Mouse (Mus musculus) intestine, embryonic 16.5 days (tissue): ENCODE measurements around the gene Cyb5d1. TPM values are rescaled to one million over a fixed set of nuclear protein-coding genes. Genes with fewer than 3 reads are reported as not detected.

ENCODE experiments used
- ATAC-seq: fragments of 200-750 bp; cut with Nextera tagmentation; 2 replicates; pipeline ENCODE4 v1.8.0; 2017; ENCODE audit warnings: moderate TSS enrichment, moderate library complexity
- H3K27ac ChIP-seq: fragments of 300-500 bp; sonication (generic); 2 replicates; pipeline ENCODE4 v1.5.1; 2014; ENCODE audit warnings: mild to moderate bottlenecking, low read length
- H3K27me3 ChIP-seq: fragments of 300-500 bp; sonication (generic); replicated peaks from 2 replicates; pipeline ENCODE4 v1.6.1; 2014; ENCODE audit warnings: low read length, control low read depth, mixed read lengths; ENCODE audit not compliant: control insufficient read depth, insufficient read depth
- H3K36me3 ChIP-seq: fragments of 300-500 bp; sonication (generic); 2 replicates; pipeline ENCODE4 v1.6.1; 2014; ENCODE audit warnings: low read length, control low read depth; ENCODE audit not compliant: control insufficient read depth, insufficient read depth
- H3K4me1 ChIP-seq: fragments of 300-500 bp; sonication (generic); 2 replicates; pipeline ENCODE4 v1.6.1; 2014; ENCODE audit warnings: low read length, control low read depth, mixed read lengths; ENCODE audit not compliant: control insufficient read depth, insufficient read depth
- H3K4me2 ChIP-seq: fragments of 300-500 bp; sonication (generic); 2 replicates; pipeline ENCODE4 v1.6.1; 2014; ENCODE audit warnings: low read depth, low read length, control low read depth
- H3K4me3 ChIP-seq: fragments of 300-500 bp; sonication (generic); 2 replicates; pipeline ENCODE4 v1.5.1; 2014; ENCODE audit warnings: mild to moderate bottlenecking, low read length
- H3K9ac ChIP-seq: fragments of 300-500 bp; sonication (generic); 2 replicates; pipeline ENCODE4 v1.6.1; 2014; ENCODE audit warnings: low read depth, low read length
- H3K9me3 ChIP-seq: fragments of 300-500 bp; sonication (generic); 2 replicates; pipeline ENCODE4 v1.6.1; 2016; ENCODE audit warnings: low read length, control low read depth; ENCODE audit not compliant: control insufficient read depth
- WGBS: fragments of 180-500 bp; shearing (Covaris S2); extraction: QIAGEN DNeasy Blood & Tissue Kit; methylation state at CpG from one replicate; pipeline ENCODE4 v1.1.7; 2014; 5-methylcytosine and 5-hydroxymethylcytosine counted together
- polyA plus RNA-seq: library from polyadenylated mRNA; unstranded; fragments of >200 nt; fragmentation: Nextera tagmentation; extraction: Ambion mirVana; gene quantifications from 2 replicates; pipeline ENCODE4 v1.2.1, GENCODE M21; 2015

Gene Cyb5d1
- polyA plus RNA-seq, 1 experiment from 2014 or later = 24.0 TPM

DNA sequence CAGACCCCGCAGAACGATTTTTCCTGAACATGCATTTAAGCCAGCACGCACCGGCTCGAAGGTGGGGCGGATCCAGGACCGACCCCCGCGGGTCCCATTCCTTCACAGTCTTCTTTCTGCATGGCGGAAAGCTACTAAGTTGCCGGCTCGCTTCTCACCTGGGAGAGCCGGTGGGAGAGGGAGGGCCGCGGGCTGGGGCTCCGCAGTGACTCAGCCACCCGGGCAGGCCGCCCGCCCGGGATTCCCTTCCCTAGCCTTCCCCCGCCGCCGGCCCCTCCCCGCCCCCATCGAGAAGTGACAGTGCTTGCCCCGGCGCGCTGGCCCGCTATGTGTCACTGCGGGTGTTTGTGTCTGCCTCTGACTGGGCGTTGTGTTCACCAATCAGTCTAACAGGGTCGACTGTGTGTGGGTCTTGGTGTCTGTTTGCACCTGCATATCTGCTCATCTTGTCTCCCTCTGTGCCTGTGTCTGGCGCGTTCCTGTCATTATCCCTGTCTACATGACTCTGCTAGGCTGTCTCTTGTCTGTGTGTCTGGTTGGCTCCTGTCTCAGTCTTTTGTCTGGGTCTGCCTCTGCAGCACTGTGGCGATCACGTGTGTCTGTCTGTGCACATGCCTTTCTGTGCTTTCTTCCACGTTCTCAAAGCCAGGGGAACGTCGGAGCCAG, 16.2 kb upstream of the Cyb5d1 start:
- Histone ChIP-seq H3K9ac (peak overlapping the region; percentile 89), H3K27ac (peak overlapping the region; percentile 99), H3K4me2 (peak overlapping the region; percentile 87), H3K27me3 (no peaks in the 10 kb centered on the region), H3K9me3 (no peaks in the 10 kb centered on the region), H3K36me3 (peaks cover 9% of the 10 kb centered on the region; the same call in 1 of the 2 replicates), H3K4me3 (peak overlapping the region; percentile 81), H3K4me1 (peaks cover 56% of the 10 kb centered on the region)
- ATAC-seq = peak; percentile 12
- WGBS = under 1% methylated on average over 39 of the region's 39 CpGs

DNA sequence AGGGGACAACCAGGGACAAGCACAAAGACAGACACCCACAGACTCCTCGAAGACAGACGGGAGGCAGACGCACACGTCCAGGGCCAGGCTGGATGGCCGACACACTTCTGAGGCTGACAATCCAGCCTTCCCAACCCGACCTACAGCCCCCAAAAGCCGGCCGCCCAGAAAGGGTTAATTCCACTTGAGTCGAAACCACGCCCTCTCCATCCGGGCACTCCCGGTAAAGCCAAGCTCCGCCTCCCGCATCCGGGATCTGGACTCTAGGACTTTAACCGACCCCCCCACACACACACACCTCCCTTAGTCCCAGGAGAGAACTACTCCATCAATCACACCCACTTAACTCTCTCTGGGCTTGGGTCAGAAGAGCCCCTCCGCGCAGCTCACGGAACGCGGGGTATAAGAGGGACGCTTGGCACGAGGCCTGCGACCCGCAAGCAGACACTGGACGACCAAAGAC, 15.7 kb upstream of the Cyb5d1 start:
- H3K27ac ChIP-seq = peak overlapping the region; percentile 99
- under 1% methylated on average over 26 of the region's 26 CpGs for WGBS
- peaks cover 52% of the 10 kb centered on the region for H3K4me1 ChIP-seq

DNA sequence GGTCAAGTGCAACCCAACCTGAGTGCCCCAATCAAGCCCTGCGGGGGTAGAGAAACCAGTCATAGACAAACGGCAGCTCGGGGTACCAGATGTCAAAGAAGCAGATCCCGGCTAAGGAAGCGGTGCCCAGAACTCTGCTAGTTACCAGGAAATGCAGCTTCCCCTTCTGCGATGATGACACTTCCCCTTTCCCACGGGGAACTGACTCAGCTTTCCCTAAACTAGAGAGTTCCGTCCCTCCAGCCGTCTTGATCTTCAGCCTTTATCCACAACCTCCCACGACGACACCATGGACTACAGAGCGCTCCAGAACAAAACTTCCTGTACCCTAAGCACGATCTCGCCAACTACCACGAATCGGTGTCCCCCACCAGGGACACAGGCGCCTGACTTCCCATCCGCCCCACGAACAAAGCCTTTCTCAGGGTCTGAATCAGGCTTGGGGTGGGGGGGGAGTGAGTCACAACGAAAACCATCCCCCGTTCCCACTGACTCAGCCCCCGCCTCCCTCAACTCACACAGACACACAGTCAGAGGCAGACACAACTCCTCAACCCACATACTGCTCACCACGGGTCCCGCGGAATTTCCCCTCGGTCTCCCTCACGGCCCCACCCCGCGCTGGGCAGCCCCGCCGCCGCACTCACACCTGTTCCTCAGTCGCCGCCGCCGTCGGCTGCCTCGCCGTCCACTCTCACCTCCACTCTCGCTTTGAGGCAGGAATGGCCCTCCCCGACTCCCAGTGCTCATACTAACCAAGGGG, 15.1 kb upstream of the Cyb5d1 start:
- H3K36me3 ChIP-seq = peaks cover 20% of the 10 kb centered on the region
- peak overlapping the region; percentile 99 for H3K27ac ChIP-seq
- no peaks in the 10 kb centered on the region for H3K27me3 ChIP-seq
- ATAC-seq = no peak; the same call in none of the 2 replicates
- peak overlapping the region; percentile 87 for H3K4me2 ChIP-seq
- under 1% methylated on average over 41 of the region's 41 CpGs for WGBS
- H3K4me1 ChIP-seq = peaks cover 52% of the 10 kb centered on the region
- H3K4me3 ChIP-seq = peak overlapping the region; percentile 81
- no peaks in the 10 kb centered on the region for H3K9me3 ChIP-seq
- H3K9ac ChIP-seq = peak overlapping the region; percentile 89

More for the DNA sequence above, 15.7 kb upstream of the Cyb5d1 start:
- Histone ChIP-seq H3K9me3 (no peaks in the 10 kb centered on the region), H3K27me3 (no peaks in the 10 kb centered on the region), H3K9ac (peak overlapping the region; percentile 89), H3K36me3 (peaks cover 14% of the 10 kb centered on the region), H3K4me3 (peak overlapping the region; percentile 81), H3K4me2 (peak overlapping the region; percentile 87)
- peak; percentile 52 for ATAC-seq

DNA sequence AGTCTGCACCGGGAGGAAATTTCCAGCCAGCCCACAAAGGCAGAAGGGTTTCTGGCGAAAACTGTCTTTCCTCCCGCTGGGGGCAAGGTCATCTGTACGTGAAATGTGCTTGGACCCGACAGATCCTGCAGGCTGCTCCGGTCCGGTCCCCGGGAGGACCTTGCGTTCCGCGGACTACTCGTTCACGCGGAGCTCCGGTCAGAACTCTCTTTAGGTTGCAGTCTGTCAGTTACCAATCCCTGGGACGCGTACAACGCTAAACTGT, 14.5 kb upstream of the Cyb5d1 start:
- under 1% methylated on average over 18 of the region's 18 CpGs for WGBS
- Histone ChIP-seq H3K9me3 (no peaks in the 10 kb centered on the region), H3K27me3 (no peaks in the 10 kb centered on the region), H3K36me3 (peaks cover 23% of the 10 kb centered on the region), H3K27ac (peak overlapping the region; percentile 99), H3K4me1 (peaks cover 47% of the 10 kb centered on the region), H3K9ac (peak overlapping the region; percentile 89), H3K4me3 (peak overlapping the region; percentile 81), H3K4me2 (peak overlapping the region; percentile 87)
- ATAC-seq = no peak

DNA sequence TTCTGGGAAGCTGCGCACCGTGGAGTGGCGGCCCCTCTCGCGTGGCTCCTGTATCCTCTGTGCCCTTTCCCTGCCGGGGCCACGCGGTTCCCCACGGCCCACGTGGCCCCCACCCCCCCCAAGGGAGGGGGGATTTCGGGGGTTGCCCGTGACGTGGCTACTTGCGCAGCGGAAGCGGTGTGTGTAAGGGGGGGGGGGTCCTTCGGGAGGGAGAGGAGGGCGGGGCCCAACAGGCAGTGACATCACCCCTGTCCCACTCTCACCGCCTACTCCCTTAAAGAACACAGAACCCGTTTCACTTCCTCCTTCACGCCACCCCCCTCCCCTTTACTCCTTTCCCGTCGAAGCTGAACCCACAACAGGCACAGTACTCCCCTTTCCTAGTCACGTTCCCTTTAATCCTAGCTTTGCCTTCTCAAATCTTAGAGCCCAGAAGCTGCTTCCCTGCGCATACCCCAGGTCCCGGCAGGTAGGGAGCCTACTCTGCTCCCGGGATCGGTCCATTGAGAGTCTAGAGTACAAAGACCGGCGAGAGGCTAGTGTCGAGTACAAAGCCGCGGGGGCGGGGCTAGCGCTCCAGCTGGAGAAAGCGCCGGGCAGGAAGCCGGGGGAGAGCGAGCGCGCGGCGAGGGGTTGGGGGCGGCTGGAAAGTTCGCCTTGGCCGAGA, 14.1 kb upstream of the Cyb5d1 start:
- Histone ChIP-seq H3K4me1 (peaks cover 42% of the 10 kb centered on the region), H3K9ac (peak overlapping the region; percentile 89), H3K4me3 (peak overlapping the region; percentile 81), H3K27me3 (no peaks in the 10 kb centered on the region), H3K36me3 (peaks cover 25% of the 10 kb centered on the region), H3K9me3 (no peaks in the 10 kb centered on the region), H3K27ac (peak overlapping the region; percentile 99), H3K4me2 (peak overlapping the region; percentile 87)
- under 1% methylated on average over 45 of the region's 46 CpGs for WGBS
- peak; percentile 61 for ATAC-seq

DNA sequence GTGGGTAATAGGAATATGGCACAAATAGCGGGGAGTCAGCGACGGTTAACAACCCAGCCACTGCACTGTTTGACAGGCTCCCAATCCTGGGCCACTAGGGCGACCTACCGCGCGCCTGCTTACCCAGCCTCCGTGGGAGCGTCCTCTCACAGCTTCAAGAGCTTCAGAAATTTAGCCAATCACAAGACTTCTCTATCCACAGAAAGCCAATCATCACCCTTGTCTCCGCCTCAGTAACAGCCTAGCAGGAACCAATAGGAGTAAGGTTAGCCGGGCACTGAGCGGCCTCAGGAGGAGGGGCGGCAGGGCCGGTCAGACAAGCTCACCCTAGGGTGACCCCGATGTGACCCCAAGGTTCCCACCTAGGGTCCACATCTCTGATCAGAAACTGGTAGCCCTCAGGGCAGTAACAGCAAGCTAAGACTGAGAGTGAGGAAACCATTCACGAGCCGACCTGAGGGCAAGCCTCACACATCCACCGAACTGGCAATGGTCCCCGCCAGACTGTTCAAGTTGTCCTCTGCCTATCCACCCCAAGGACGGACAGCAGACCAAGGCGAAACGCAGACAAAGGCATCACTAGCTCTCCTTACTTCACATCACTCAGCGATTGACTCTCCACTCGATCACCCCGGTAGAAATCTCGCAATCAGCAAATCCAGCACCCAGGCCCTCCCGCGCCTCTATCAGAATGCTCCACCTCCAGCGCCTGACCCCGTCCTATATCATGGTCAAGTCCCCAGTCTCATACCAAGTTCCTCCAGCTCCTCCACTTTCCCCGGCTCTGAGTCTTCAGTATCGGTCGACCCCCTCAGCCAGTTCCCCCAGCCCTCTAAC, 13.3 kb upstream of the Cyb5d1 start:
- H3K4me2 ChIP-seq = peak overlapping the region; percentile 87
- H3K27ac ChIP-seq = peak overlapping the region; percentile 99
- WGBS = under 1% methylated on average over 33 of the region's 33 CpGs
- peak overlapping the region; percentile 89 for H3K9ac ChIP-seq
- no peaks in the 10 kb centered on the region for H3K9me3 ChIP-seq
- no peaks in the 10 kb centered on the region for H3K27me3 ChIP-seq
- peaks cover 35% of the 10 kb centered on the region for H3K4me1 ChIP-seq
- ATAC-seq = peak; percentile 76
- H3K4me3 ChIP-seq = peak overlapping the region; percentile 81
- peaks cover 33% of the 10 kb centered on the region for H3K36me3 ChIP-seq

DNA sequence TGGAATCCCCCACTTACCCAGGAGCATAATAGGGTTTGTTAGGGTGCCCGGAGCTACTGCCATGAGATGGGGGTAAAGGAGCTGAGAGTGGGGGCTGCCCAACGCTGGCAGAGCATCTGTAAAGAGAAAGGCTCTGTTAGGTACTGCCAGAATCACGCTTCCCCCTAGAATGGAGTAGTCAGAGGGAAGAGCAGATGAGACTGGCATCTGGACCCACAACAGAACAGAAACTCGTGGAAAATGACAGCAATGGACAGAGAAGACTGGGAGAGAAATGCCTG, 12.2 kb upstream of the Cyb5d1 start:
- Histone ChIP-seq H3K4me2 (peak overlapping the region; percentile 87; the same call in 1 of the 2 replicates), H3K9me3 (no peaks in the 10 kb centered on the region), H3K4me3 (peak overlapping the region; percentile 81; the same call in 1 of the 2 replicates), H3K27me3 (no peaks in the 10 kb centered on the region), H3K9ac (peak overlapping the region; percentile 89; the same call in 1 of the 2 replicates), H3K4me1 (peaks cover 24% of the 10 kb centered on the region), H3K36me3 (peaks cover 39% of the 10 kb centered on the region), H3K27ac (no peak overlapping the region)
- 86% methylated on average over 4 of the region's 4 CpGs for WGBS
- ATAC-seq = no peak

DNA sequence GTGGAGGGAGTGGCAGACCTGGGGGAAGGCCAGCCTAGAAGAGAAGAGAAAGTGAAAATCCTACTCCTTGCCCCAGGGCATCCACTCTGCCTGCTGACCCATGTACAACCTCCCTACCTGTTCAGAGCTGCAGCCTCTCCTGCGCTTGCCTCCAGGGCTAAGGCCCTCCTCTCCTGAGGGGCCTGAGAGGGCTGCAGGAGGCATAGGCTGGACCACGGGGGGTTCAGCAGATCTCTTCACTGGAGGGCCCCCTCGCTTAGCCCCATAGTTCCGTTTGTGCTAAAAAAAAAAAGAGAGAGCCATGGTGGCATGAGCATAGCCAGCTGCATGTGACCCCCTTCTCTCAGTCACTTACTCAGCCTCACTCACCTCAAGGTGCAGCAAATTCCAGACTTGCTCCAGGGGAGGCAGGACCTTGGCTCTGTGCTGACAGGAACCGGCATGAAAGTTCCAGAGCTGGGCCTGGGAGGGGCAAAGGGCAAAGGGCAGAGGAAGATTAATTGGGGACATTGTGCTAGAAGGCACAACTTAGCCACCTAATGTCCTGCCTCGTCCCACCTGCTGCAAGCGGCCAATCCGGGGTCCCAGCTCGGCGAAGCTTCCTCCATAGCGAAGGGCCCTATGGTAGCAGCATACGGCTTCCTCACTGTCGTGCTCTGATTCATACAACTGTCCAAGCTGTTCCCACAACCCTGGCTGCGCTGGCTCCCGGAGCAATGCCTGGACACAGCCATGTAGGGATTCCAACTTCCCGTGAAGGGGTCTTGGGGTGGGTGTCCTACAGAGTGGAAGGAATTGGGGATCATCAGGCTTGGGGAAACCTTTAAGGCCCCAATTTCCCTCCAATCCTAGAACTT, 11.7 kb upstream of the Cyb5d1 start:
- Histone ChIP-seq H3K4me2 (no peak overlapping the region), H3K9me3 (no peaks in the 10 kb centered on the region), H3K36me3 (peaks cover 40% of the 10 kb centered on the region), H3K4me3 (no peak overlapping the region), H3K4me1 (peaks cover 18% of the 10 kb centered on the region), H3K27ac (no peak overlapping the region), H3K9ac (0 out of 2 replicates have a peak overlapping the region, but pooled peaks have one; percentile 89), H3K27me3 (no peaks in the 10 kb centered on the region)
- ATAC-seq = no peak
- 89% methylated on average over 16 of the region's 16 CpGs for WGBS
